ENCODE assay signal across 12 mouse cellular contexts in the genomic region with DNA sequence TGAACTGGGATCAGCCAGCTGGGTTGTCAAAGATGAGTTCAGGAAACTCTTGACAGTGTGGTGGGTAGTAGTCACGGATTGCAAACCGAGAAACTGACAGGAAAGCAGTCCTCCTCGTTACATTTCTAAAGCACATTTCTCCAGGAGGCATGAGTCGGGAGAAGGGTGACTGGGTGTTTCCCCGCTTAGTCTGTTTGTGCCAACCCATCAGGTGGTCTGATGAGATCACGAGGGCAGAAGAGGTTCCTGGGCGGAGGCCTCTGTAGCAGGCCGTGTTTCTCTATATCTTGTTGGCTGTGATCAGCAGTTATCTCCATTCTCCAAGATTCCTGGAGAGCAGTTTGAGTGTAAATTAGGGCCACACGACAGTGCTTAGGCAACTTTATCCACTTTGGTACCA. TPM values are rescaled to one million over a fixed set of nuclear protein-coding genes. Genes with fewer than 3 reads are reported as not detected.
A peak's percentile ranks its signal among the peaks of the same experiment; 100 is the strongest.
DNase-seq lines count a peak whose midpoint lies in the region; ATAC-seq and TF ChIP-seq lines count a peak whose summit lies in the region.
"Had no signal": no experiment of that assay in that cellular context is flagged by ENCODE, and none has a peak within 500 bp of the region (broad histone marks: within the 10 kb centered on the region; RNA-seq: fewer than 3 reads in every experiment).

No protein-coding gene starts in this region.

- H3K27ac ChIP-seq in heart, embryonic 15.5 days: peak overlapping the region; percentile 93
- peak overlapping the region; percentile 50 for H3K27ac ChIP-seq in embryonic fibroblast, embryonic 13.5 days (ENCODE audit: insufficient read depth, low read length)
- H3K27ac ChIP-seq: forebrain, embryonic 12.5 days; limb, embryonic 12.5 days; neural tube, embryonic 12.5 days had no signal

- H3K27me3 ChIP-seq in heart, embryonic 15.5 days: no peaks in the 10 kb centered on the region
- H3K27me3 ChIP-seq: forebrain, embryonic 12.5 days; limb, embryonic 12.5 days; neural tube, embryonic 12.5 days had no signal

- TF ChIP-seq POLR2A in embryonic fibroblast, embryonic 13.5 days (IDR thresholded peaks at IDR 0.05; ENCODE audit: low read depth, low read length): no peak

- H3K36me3 ChIP-seq in heart, embryonic 15.5 days: no peaks in the 10 kb centered on the region
- H3K36me3 ChIP-seq: limb, embryonic 12.5 days; neural tube, embryonic 12.5 days had no signal

- no peak for ATAC-seq in heart, embryonic 15.5 days (replicated peaks; ENCODE audit: insufficient number of reproducible peaks, insufficient read depth, low FRiP score, low read depth)
- ATAC-seq in megakaryocyte progenitor cell, adult 5-6 weeks (replicated peaks; ENCODE audit: poor library complexity): peak; percentile 94

- H3K4me1 ChIP-seq in heart, embryonic 15.5 days (replicated peaks): peaks cover 35% of the 10 kb centered on the region
- peaks cover 30% of the 10 kb centered on the region for H3K4me1 ChIP-seq in embryonic fibroblast, embryonic 13.5 days (ENCODE audit: control insufficient read depth, insufficient read depth, low read length)

- no peak for DNase-seq in heart, postnatal 4 days
- DNase-seq in MEL-GATA-1-ER (ENCODE audit: extremely low read depth, low read depth): peak; percentile 50
- DNase-seq in kidney, adult 11 months: no peak
- no peak for DNase-seq in thymus, adult 18-20 months
- no peak for DNase-seq in kidney, postnatal 4 days
- DNase-seq: kidney, adult 2 months had no signal

- WGBS in heart, embryonic 15.5 days: 56% methylated on average over 9 of the region's 9 CpGs

- H3K9me3 ChIP-seq in heart, embryonic 15.5 days (replicated peaks): no peaks in the 10 kb centered on the region
- H3K9me3 ChIP-seq: forebrain, embryonic 12.5 days; limb, embryonic 12.5 days; neural tube, embryonic 12.5 days had no signal

- TF ChIP-seq CTCF in embryonic fibroblast, embryonic 13.5 days (IDR thresholded peaks at IDR 0.05; ENCODE audit: borderline replicate concordance, insufficient read depth, low read length): no peak

- no peak overlapping the region for H3K4me3 ChIP-seq in heart, embryonic 15.5 days
- no peak overlapping the region for H3K4me3 ChIP-seq in embryonic fibroblast, embryonic 13.5 days (ENCODE audit: insufficient read depth, low read length)
- H3K4me3 ChIP-seq: forebrain, embryonic 12.5 days; limb, embryonic 12.5 days; neural tube, embryonic 12.5 days had no signal

- peak overlapping the region; percentile 49 for H3K4me2 ChIP-seq in heart, embryonic 15.5 days
- H3K4me2 ChIP-seq: forebrain, embryonic 12.5 days; limb, embryonic 12.5 days; neural tube, embryonic 12.5 days had no signal

- H3K9ac ChIP-seq in heart, embryonic 15.5 days: peak overlapping the region; percentile 19; the same call in 1 of the 2 replicates
- H3K9ac ChIP-seq: forebrain, embryonic 12.5 days; limb, embryonic 12.5 days; neural tube, embryonic 12.5 days had no signal

RNA-seq across cellular contexts. Expression of a gene that starts 8.6 kb away (rescaled TPM):
- 1.7 and 2.1 TPM in 2 replicates for polyA plus RNA-seq in heart, embryonic 15.5 days (2015; fragmentation: Nextera tagmentation; extraction: Ambion mirVana)
- total RNA-seq in heart, postnatal 4 days (2021): 1 to 10 TPM; 1.8 to 2.6 TPM
- 0.54 and 0.68 TPM in 2 replicates for polyA plus RNA-seq in embryonic fibroblast, embryonic 13.5 days (2011; ENCODE audit: insufficient read length, low read depth, missing spikeins)
- 0.89 and 1.2 TPM in 2 replicates for total RNA-seq in megakaryocyte progenitor cell, adult 5-6 weeks (2015)
- total RNA-seq in megakaryocyte progenitor cell, adult 5-6 weeks (2017): 1.1 and 2.1 TPM in 2 replicates

RNA-seq across cellular contexts. Expression of a gene that starts 29.6 kb away (rescaled TPM):
- polyA plus RNA-seq in heart, embryonic 15.5 days (2015; fragmentation: Nextera tagmentation; extraction: Ambion mirVana): 10.5 and 14.0 TPM in 2 replicates
- 10 to 100 TPM; 11.3 to 13.8 TPM for total RNA-seq in heart, postnatal 4 days (2021)
- 6.2 and 6.9 TPM in 2 replicates for polyA plus RNA-seq in embryonic fibroblast, embryonic 13.5 days (2011; ENCODE audit: insufficient read length, low read depth, missing spikeins)
- 1.7 and 2.0 TPM in 2 replicates for total RNA-seq in megakaryocyte progenitor cell, adult 5-6 weeks (2015)
- 0.74 and 1.9 TPM in 2 replicates for total RNA-seq in megakaryocyte progenitor cell, adult 5-6 weeks (2017)

Comparison
In these comparisons a context has a peak if more than half of its experiments do, and no peak if none do; other contexts are left out.
1. RNA of a gene that starts 29.6 kb away (total RNA-seq): 11.3 to 13.8 TPM in heart, postnatal 4 days; 0.74 to 2.0 TPM in megakaryocyte progenitor cell, adult 5-6 weeks; every median in the first group is over 4 times any median in the second.